In the genomic region with DNA sequence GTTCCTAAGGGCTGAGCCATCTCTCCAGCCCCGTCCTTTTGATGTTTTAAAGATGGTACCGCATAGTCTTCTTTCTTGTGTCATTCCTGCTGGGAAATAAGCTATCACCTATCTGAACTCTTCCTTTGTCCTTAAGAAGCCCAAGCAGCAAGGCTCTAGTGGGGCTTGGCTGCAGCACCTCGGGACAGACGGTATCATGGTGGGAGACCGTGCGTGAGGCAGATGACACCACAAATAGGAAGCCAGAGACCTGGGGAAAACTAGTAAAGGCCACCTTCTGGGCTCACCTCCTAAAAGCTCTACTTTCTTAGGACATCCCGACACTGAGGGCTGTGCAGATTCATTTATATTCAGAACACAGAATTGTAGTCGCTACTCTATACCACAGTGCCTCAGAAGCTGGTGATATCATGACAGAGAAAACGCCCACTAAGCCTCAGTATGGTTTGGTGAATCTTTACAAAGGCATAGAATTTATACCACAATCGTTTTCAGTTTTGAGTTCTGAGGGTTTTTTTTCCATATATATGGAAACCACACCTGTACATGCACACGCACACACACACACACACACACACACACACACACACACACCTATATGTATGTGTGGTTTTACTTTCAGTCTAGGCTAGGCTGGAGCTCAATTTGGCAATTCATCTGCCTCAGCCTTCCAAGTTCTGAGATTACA, we compare ENCODE assay signal across 26 mouse cellular contexts. TPM values are rescaled to one million over a fixed set of nuclear protein-coding genes. Genes with fewer than 3 reads are reported as not detected.
A peak's percentile ranks its signal among the peaks of the same experiment; 100 is the strongest.
DNase-seq lines count a peak whose midpoint lies in the region; ATAC-seq lines count a peak whose summit lies in the region.
"Had no signal": no experiment of that assay in that cellular context is flagged by ENCODE, and none has a peak within 500 bp of the region (broad histone marks: within the 10 kb centered on the region; RNA-seq: fewer than 3 reads in every experiment).

No protein-coding gene starts in this region.

- H3K36me3 ChIP-seq in hindbrain, embryonic 11.5 days (ENCODE audit: control insufficient read depth, insufficient read depth, low read length): no peaks in the 10 kb centered on the region
- H3K36me3 ChIP-seq: forebrain, embryonic 10.5 days; limb, embryonic 13.5 days; lung, embryonic 15.5 days; midbrain, embryonic 10.5 days had no signal

- DNase-seq in thymus, postnatal 4 days: peak; percentile 10
- no peak for DNase-seq in thymus, postnatal 36 days
- DNase-seq in cerebellum, adult 18-20 months: peak; percentile 77 to 84
- DNase-seq in cerebellum, postnatal 25 days: peak; percentile 85 to 86
- DNase-seq in hindbrain, embryonic 11.5 days (ENCODE audit: low spot score): no peak
- DNase-seq in B cell, adult 2 months: no peak
- no peak for DNase-seq in adrenal gland, postnatal 4 days (ENCODE audit: low spot score in 2 of 2)
- DNase-seq: adrenal gland, postnatal 36 days; heart, postnatal 10 days; kidney, adult 11 months; lung, postnatal 4 days; right cerebral cortex, adult 18-20 months had no signal

- no peaks in the 10 kb centered on the region for H3K4me1 ChIP-seq in hindbrain, embryonic 11.5 days (replicated peaks; ENCODE audit: control insufficient read depth, insufficient read depth, low read length)
- H3K4me1 ChIP-seq: forebrain, embryonic 10.5 days; limb, embryonic 13.5 days; lung, embryonic 15.5 days had no signal

- no peak overlapping the region for H3K27ac ChIP-seq in hindbrain, embryonic 11.5 days (ENCODE audit: low read depth, low read length)
- H3K27ac ChIP-seq: forebrain, embryonic 10.5 days; hindbrain, embryonic 14.5 days; limb, embryonic 13.5 days; liver, embryonic 14.5 days; lung, embryonic 15.5 days; midbrain, embryonic 10.5 days had no signal

- H3K4me3 ChIP-seq in hindbrain, embryonic 11.5 days (ENCODE audit: low read depth, low read length): no peak overlapping the region
- H3K4me3 ChIP-seq: forebrain, embryonic 10.5 days; limb, embryonic 13.5 days; lung, embryonic 15.5 days; midbrain, embryonic 10.5 days had no signal

- H3K9me3 ChIP-seq in hindbrain, embryonic 11.5 days (ENCODE audit: control insufficient read depth, low read length): no peaks in the 10 kb centered on the region
- H3K9me3 ChIP-seq: forebrain, embryonic 10.5 days; limb, embryonic 13.5 days; lung, embryonic 15.5 days; midbrain, embryonic 10.5 days had no signal

- ATAC-seq in hindbrain, embryonic 11.5 days (ENCODE audit: low FRiP score): no peak
- ATAC-seq: Patski had no signal

- H3K9ac ChIP-seq in hindbrain, embryonic 11.5 days (ENCODE audit: low read depth, low read length): no peak overlapping the region
- H3K9ac ChIP-seq: hindbrain, embryonic 14.5 days; limb, embryonic 13.5 days; liver, embryonic 14.5 days; lung, embryonic 15.5 days had no signal

- WGBS in hindbrain, embryonic 11.5 days: 87% methylated on average over 11 of the region's 11 CpGs

- H3K27me3 ChIP-seq in hindbrain, embryonic 11.5 days (ENCODE audit: control insufficient read depth, insufficient read depth, low read length): no peaks in the 10 kb centered on the region
- H3K27me3 ChIP-seq: limb, embryonic 13.5 days; lung, embryonic 15.5 days had no signal

- no peak overlapping the region for H3K4me2 ChIP-seq in hindbrain, embryonic 11.5 days (replicated peaks; ENCODE audit: low read depth, low read length)
- H3K4me2 ChIP-seq: heart, embryonic 11.5 days; hindbrain, embryonic 14.5 days; limb, embryonic 13.5 days; lung, embryonic 15.5 days had no signal

RNA-seq across cellular contexts. Expression of a gene that starts 22.7 kb away (rescaled TPM):
- polyA plus RNA-seq in hindbrain, embryonic 11.5 days (2014; fragmentation: Nextera tagmentation; extraction: Ambion mirVana): 0.49 and 0.51 TPM in 2 replicates
- 1 to 10 TPM; 2.6 to 2.7 TPM for total RNA-seq in adrenal gland, postnatal 4 days (2021)
- polyA plus RNA-seq: C2C12, Patski had no signal

RNA-seq across cellular contexts. Expression of a gene that starts 27.3 kb away (rescaled TPM):
- 0.06 and 0.19 TPM in 2 replicates for polyA plus RNA-seq in hindbrain, embryonic 11.5 days (2014; fragmentation: Nextera tagmentation; extraction: Ambion mirVana)
- total RNA-seq in adrenal gland, postnatal 4 days (2021): under 1 TPM; 0.17 to 0.28 TPM
- total RNA-seq: granulocyte monocyte progenitor cell, adult 5-6 weeks; layer of hippocampus, postnatal 14 days; left cerebral cortex, postnatal 10 days had no signal
- polyA plus RNA-seq: C2C12; forebrain, embryonic 10.5 days; frontal cortex, adult 2 months; hindbrain, embryonic 14.5 days; liver, embryonic 14.5 days; neural tube, embryonic 11.5 days; Patski had no signal

Comparison
In these comparisons a context has a peak if more than half of its experiments do, and no peak if none do; other contexts are left out.
1. DNase-seq: peak in thymus, postnatal 4 days (single experiment), cerebellum, adult 18-20 months (2 of 2) and cerebellum, postnatal 25 days (2 of 2); none in thymus, postnatal 36 days (0 of 2), hindbrain, embryonic 11.5 days (single experiment), B cell, adult 2 months (0 of 2) and adrenal gland, postnatal 4 days (0 of 2).